Mouse (Mus musculus): ENCODE results near the gene Dnm3. TPM values are rescaled to one million over a fixed set of nuclear protein-coding genes. Genes with fewer than 3 reads are reported as not detected.

The Dnm3 gene
- total and polyA plus RNA-seq, 3 experiments = 1.5 to 7.8 (median 5.9) TPM

DNA sequence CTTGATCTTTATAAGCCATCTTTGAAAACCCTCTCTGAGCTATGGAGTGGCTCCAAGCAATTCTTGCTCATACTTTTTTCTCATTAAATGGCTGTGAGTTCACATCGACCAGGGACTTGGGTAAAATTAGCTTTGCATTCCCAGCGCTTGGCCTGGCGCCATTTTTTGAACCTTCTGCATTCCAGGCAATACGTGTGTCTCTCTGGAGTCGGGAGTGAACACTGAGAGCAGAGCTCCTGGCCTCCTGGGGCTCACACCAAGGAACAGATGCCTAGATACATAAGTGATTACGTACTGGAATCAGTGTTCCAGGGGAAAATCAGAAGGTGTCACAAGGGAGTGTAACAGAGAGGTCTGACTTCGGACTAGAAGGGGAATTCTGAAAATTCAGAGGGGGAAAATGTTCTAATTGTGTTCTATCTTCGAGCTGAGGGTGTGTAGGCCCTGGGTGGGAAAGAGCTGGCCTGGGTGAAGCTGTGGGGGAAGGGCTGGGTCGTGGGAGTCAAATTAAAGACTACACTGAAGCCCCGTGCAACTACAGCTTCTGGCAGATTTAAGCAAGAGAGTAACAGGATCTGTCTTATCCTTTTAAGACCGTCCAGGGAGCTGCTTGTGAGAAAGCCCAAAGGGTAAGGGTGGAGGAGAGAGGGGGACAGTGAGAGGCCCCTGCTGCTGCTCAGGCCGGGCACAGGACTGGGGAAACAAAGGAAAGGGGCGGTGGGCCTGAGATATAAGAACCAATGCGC, 293.7 kb downstream of the Dnm3 start:
- no peaks in the 10 kb centered on the region for H3K79me2 ChIP-seq (replicated peaks; ENCODE audit: control insufficient read depth, insufficient read depth, low read length)
- TF ChIP-seq CTCF (IDR thresholded peaks at IDR 0.05) (no peak), POLR2A (IDR thresholded peaks at IDR 0.05; ENCODE audit: insufficient read depth, low read depth, low read length) (no peak), EP300 (IDR thresholded peaks at IDR 0.05; ENCODE audit: insufficient read depth, low read depth, low read length) (peak; percentile 52; the same call in 1 of the 2 replicates)
- H3K27ac ChIP-seq = peak overlapping the region; percentile 44
- intact Hi-C loops (cut with DNase I) = no loop called here
- H3K4me3 ChIP-seq = no peak overlapping the region
- H3K4me1 ChIP-seq (ENCODE audit: control insufficient read depth, insufficient read depth, low read length) = peaks cover 29% of the 10 kb centered on the region
- peaks cover 5% of the 10 kb centered on the region for H3K36me3 ChIP-seq (ENCODE audit: control insufficient read depth, insufficient read depth, low read length)
- no peak overlapping the region for H3K9ac ChIP-seq (ENCODE audit: low read depth, low read length)
- DNase-seq = peak; percentile 63 to 71
- 30% methylated on average over 14 of the region's 14 CpGs for WGBS
- H3K27me3 ChIP-seq (ENCODE audit: control insufficient read depth, insufficient read depth, low read length) = no peaks in the 10 kb centered on the region

- Histone ChIP-seq H3K27ac (peak overlapping the region; percentile 44), H3K27me3 (ENCODE audit: control insufficient read depth, insufficient read depth, low read length) (no peaks in the 10 kb centered on the region), H3K9ac (ENCODE audit: low read depth, low read length) (no peak overlapping the region), H3K4me3 (no peak overlapping the region), H3K36me3 (ENCODE audit: control insufficient read depth, insufficient read depth, low read length) (peaks cover 5% of the 10 kb centered on the region), H3K4me1 (ENCODE audit: control insufficient read depth, insufficient read depth, low read length) (peaks cover 29% of the 10 kb centered on the region), H3K79me2 (replicated peaks; ENCODE audit: control insufficient read depth, insufficient read depth, low read length) (no peaks in the 10 kb centered on the region)
- intact Hi-C loops (cut with DNase I) = no loop called here
- TF ChIP-seq EP300 (IDR thresholded peaks at IDR 0.05; ENCODE audit: insufficient read depth, low read depth, low read length) (no peak), CTCF (IDR thresholded peaks at IDR 0.05) (no peak), POLR2A (IDR thresholded peaks at IDR 0.05; ENCODE audit: insufficient read depth, low read depth, low read length) (no peak)
- DNase-seq = no peak
- WGBS = 79% methylated on average over 3 of the region's 3 CpGs
These were observed 294.4 kb downstream of the Dnm3 start for GRCm38 (mm10) chr1:162183438-162183837.

DNA sequence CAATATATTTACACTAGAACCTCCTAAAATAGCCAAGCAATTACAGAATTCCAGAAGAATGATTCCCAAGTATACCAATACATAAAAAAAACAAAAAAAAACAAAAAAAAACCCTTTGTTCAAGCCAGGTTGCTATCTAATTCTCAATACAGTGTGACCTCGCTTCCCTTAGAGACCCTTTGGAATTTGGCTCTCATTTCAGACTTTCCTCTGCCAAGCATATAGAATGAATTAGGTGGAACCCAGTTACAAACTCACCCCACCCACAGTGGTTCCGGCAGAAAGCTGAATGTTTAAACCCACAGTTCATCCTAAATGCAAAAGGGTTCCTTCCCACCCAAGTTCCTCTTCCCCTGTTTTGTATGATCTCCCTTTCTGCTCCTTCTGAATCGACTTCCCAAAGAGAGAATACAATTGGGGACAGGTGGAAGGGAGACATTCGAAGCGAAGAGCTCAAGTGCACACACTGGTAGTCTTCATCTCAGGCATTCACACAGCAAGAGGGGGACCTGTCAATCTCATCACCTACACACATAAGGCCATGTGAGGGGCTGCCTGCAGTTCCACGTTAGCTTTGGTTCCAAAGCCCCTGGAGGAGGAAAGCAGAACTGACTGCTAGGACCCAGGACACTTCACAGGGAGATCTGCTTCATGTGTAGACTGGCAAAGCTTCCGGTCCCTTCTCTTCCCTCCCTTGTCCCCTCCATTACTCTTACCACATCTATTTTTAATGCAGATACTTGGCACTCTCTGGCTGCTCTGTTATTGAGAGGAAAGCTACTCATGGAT, 296.5 kb downstream of the Dnm3 start:
- Histone ChIP-seq H3K27me3 (ENCODE audit: control insufficient read depth, insufficient read depth, low read length) (no peaks in the 10 kb centered on the region), H3K79me2 (replicated peaks; ENCODE audit: control insufficient read depth, insufficient read depth, low read length) (no peaks in the 10 kb centered on the region), H3K36me3 (ENCODE audit: control insufficient read depth, insufficient read depth, low read length) (no peaks in the 10 kb centered on the region; the same call in 1 of the 2 replicates), H3K4me1 (ENCODE audit: control insufficient read depth, insufficient read depth, low read length) (peaks cover 19% of the 10 kb centered on the region), H3K27ac (no peak overlapping the region), H3K9ac (ENCODE audit: low read depth, low read length) (no peak overlapping the region), H3K4me3 (no peak overlapping the region)
- no peak for TF ChIP-seq EP300 (IDR thresholded peaks at IDR 0.05; ENCODE audit: insufficient read depth, low read depth, low read length)
- TF ChIP-seq POLR2A (IDR thresholded peaks at IDR 0.05; ENCODE audit: insufficient read depth, low read depth, low read length) = no peak
- TF ChIP-seq CTCF (IDR thresholded peaks at IDR 0.05) = no peak
- no peak for DNase-seq
- intact Hi-C loops (cut with DNase I) = no loop called here
- WGBS = 67% methylated on average over 7 of the region's 7 CpGs

DNA sequence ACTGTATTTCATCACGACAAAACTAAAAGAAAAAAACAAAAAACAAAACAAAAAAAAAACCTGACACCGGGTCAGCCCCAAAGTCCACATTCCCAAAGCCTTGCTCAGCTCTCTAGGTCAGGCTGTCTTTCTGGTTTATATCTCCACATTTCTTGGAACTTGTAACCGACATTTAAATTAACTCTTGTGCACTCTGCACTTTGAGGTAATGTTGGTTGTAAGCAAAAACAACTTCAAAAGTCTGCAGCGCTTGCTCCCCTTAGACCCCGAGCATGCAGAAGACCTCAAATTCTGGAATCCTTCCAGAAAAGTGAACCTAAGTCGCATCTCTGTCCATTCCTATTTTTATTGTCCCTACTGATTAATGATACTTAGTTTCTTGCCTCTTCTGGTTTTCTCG, 297.4 kb downstream of the Dnm3 start:
- H3K4me1 ChIP-seq (ENCODE audit: control insufficient read depth, insufficient read depth, low read length) = peaks cover 14% of the 10 kb centered on the region
- intact Hi-C loops (cut with DNase I) = no loop called here
- no peak for TF ChIP-seq EP300 (IDR thresholded peaks at IDR 0.05; ENCODE audit: insufficient read depth, low read depth, low read length)
- TF ChIP-seq CTCF (IDR thresholded peaks at IDR 0.05) = no peak
- TF ChIP-seq POLR2A (IDR thresholded peaks at IDR 0.05; ENCODE audit: insufficient read depth, low read depth, low read length) = no peak
- H3K27ac ChIP-seq = no peak overlapping the region
- no peaks in the 10 kb centered on the region for H3K27me3 ChIP-seq (ENCODE audit: control insufficient read depth, insufficient read depth, low read length)
- no peak overlapping the region for H3K4me3 ChIP-seq
- no peak for DNase-seq
- H3K36me3 ChIP-seq (ENCODE audit: control insufficient read depth, insufficient read depth, low read length) = no peaks in the 10 kb centered on the region
- H3K9ac ChIP-seq (ENCODE audit: low read depth, low read length) = no peak overlapping the region
- no peaks in the 10 kb centered on the region for H3K79me2 ChIP-seq (replicated peaks; ENCODE audit: control insufficient read depth, insufficient read depth, low read length)
- WGBS = 66% methylated on average over 7 of the region's 7 CpGs

- peaks cover 11% of the 10 kb centered on the region for H3K4me1 ChIP-seq (ENCODE audit: control insufficient read depth, insufficient read depth, low read length)
- no peaks in the 10 kb centered on the region for H3K36me3 ChIP-seq (ENCODE audit: control insufficient read depth, insufficient read depth, low read length)
- H3K9ac ChIP-seq (ENCODE audit: low read depth, low read length) = no peak overlapping the region
- 0 out of 2 replicates have a peak, but pooled peaks have one; percentile 11 for TF ChIP-seq EP300 (IDR thresholded peaks at IDR 0.05; ENCODE audit: insufficient read depth, low read depth, low read length)
- TF ChIP-seq CTCF (IDR thresholded peaks at IDR 0.05) = no peak
- H3K27ac ChIP-seq = no peak overlapping the region; the same call in 1 of the 2 replicates
- intact Hi-C loops (cut with DNase I) = no loop called here
- no peaks in the 10 kb centered on the region for H3K79me2 ChIP-seq (replicated peaks; ENCODE audit: control insufficient read depth, insufficient read depth, low read length)
- 55% methylated on average over 4 of the region's 4 CpGs for WGBS
- DNase-seq = peak in 1 of 2 experiments; percentile 9
- H3K27me3 ChIP-seq (ENCODE audit: control insufficient read depth, insufficient read depth, low read length) = no peaks in the 10 kb centered on the region
- no peak overlapping the region for H3K4me3 ChIP-seq
These were observed 298.4 kb downstream of the Dnm3 start for GRCm38 (mm10) chr1:162179401-162179800.

DNA sequence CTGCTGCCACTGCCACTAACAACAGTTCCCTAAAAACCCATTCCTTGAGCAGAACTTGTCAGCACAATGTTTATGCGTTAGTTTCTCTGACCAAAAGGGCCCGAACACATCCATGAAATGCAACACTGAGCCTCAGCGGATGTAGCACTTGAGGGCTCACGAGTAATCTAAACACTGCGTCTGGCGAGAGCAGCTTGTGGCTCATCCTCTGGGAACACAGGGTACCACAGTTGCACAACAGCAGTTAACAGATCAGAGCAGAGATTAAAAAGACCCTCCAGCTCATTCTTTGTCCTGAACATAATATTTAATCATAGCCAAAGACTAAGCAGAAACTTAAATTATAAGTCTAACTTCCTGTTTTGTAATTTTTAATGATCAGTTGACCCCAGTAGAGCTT, 305.0 kb downstream of the Dnm3 start:
- Histone ChIP-seq H3K36me3 (ENCODE audit: control insufficient read depth, insufficient read depth, low read length) (no peaks in the 10 kb centered on the region), H3K79me2 (replicated peaks; ENCODE audit: control insufficient read depth, insufficient read depth, low read length) (no peaks in the 10 kb centered on the region), H3K27ac (no peak overlapping the region), H3K4me1 (ENCODE audit: control insufficient read depth, insufficient read depth, low read length) (no peaks in the 10 kb centered on the region), H3K4me3 (no peak overlapping the region), H3K27me3 (ENCODE audit: control insufficient read depth, insufficient read depth, low read length) (no peaks in the 10 kb centered on the region), H3K9ac (ENCODE audit: low read depth, low read length) (no peak overlapping the region)
- TF ChIP-seq POLR2A (IDR thresholded peaks at IDR 0.05; ENCODE audit: insufficient read depth, low read depth, low read length) = no peak
- TF ChIP-seq EP300 (IDR thresholded peaks at IDR 0.05; ENCODE audit: insufficient read depth, low read depth, low read length) = no peak
- TF ChIP-seq CTCF (IDR thresholded peaks at IDR 0.05) = no peak
- DNase-seq = no peak
- intact Hi-C loops (cut with DNase I) = no loop called here
- WGBS = 81% methylated on average over 6 of the region's 6 CpGs

Data from heart, adult 2 months (tissue).